Mouse (Mus musculus) naive thymus-derived CD4-positive, alpha-beta T cell, adult 5 months (primary cell): ENCODE data around the gene Epb41l4b. TPM values are rescaled to one million over a fixed set of nuclear protein-coding genes. Genes with fewer than 3 reads are reported as not detected.

ENCODE experiments used
- polyA plus RNA-seq: library from polyadenylated mRNA; unstranded; fragments of 100-300 nt; shearing (Covaris generic); gene quantifications from one replicate; pipeline ENCODE4 v1.2.1, GENCODE M21; 2017

The Epb41l4b gene
- 0.06 TPM for polyA plus RNA-seq

DNA sequence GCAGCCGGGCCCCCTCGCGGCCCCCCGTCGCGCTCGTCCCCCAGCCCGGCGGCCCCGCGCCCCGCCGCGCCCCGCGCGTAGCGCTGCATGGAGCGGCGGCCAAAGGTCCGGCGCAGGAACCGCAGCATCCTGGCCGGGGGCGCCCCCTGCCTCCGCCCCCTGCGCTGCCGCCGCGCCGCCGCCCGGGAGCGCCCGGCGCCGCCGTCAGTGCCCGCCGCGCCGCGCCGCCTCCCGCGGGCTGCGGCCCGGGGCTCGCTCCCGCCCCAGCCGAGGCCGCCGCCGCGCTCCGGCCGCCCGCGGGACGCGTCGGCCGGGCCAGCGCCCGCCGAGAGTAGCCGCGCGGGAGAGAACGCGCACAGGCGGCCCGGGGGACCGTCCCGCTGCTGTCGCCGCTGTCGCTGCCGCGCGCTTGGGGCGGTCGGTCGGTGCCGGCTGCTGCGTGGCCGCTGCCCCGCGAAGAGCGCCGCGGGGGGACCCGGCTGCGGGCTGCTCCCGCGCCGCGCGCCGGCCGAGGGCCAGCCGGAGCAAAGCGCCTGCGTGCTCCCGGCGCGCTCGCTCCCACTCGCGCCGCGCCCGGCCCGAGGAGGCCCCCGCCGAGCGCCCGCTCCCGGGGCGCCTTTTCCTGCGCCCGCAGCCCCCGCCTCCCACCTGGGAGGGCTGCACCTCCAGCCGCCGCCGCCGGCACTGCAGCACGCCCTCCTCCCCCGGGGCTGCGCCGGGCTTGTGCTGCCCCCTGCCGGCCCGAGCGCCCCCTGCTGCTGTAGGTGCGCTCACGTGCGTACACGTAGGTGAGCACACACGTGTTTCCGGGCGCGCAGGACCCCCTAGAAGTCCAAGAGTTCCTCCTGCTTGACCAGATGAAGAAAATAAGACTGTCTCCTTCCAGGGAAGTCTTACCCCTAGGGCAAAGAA, at the start of gene Epb41l4b:
Epb41l4b (minus strand) TSS at position 412 of the 912 bp plus-strand sequence.

DNA sequence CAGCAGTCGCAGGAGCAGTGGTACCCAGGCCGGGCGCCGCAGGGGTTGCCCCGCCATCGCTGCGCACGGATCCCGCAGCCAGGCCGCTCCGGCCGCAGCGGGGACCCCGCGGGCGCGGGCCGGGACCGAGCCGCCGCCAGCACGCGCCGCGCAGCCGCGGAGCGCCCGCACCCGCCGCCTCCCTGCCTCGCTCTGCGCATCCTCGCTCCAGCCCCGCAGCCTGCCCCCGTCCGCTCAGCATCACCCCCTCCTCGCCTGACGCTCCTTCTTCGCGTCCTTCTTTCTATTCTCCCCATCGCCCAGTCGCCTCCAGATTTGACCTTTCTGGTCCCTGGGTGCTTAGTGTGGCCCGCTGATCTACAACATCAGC, 153.0 kb downstream of the Epb41l4b start, which contains the start of gene Frrs1l:
Frrs1l (minus strand) TSS at position 177 of the 370 bp plus-strand sequence.

DNA sequence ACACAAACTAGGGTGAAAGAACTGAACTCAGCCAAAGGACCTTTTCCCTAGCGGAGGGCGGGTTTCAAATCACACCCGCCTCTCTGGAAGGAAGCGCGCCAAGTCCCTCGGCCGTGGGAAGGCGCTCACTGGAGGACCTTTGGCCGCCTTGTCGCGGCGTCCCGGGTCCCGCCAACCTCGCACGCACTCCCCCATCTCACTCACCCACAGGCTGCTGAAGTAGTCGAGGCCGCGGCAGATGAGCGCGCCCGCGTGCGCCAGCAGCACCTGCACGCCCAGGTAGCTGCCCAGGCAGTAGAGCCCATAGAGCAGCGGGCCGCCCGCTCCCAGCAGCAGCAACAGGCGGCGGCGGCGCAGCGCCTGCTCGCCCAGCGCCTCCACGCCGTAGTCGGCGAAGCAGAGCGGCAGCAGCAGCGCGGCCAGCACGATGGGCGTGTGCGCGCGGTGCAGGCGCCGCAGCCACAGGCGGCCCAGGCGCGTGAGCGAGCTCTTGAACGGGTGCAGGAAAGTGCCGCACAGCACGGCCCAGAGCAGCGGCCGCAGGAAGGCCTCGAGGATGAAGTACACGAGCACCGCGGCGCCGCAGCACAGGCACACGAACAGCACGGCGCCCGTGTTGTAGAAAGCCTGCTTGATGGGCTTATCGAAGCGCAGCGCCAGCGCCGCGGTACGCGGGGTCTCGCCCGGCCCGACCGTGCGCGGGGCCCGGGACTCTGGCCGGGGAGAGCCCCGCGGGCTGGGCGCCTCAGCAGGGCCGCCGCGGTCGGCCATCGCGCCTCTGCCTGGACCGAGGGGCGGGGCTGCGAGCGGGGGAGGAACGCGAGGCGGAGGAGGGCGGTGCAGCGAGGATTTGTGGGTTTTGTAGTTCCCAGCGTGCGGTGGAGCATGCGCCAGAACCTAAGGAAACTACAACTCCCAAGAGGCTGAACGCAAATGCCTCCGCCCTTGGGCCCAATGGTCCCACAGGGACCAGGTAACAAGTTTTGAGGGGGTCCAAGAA, 196.3 kb downstream of the Epb41l4b start, which contains the start of gene Tmem245:
Tmem245 (minus strand) TSS at position 797 of the 1,000 bp plus-strand sequence.

Other genes with a start within 250 kb of the Epb41l4b start
- 19.0 TPM for gene Tmem245, start 196.0 kb downstream of the Epb41l4b start, polyA plus RNA-seq
- gene Frrs1l, start 153.0 kb downstream of the Epb41l4b start, polyA plus RNA-seq: not detected
- 0.40 TPM for gene Ptpn3, start 158.4 kb upstream of the Epb41l4b start, polyA plus RNA-seq